Mouse (Mus musculus) embryo, embryonic 10 days (tissue): Measurements from ENCODE around the gene Tff1.

Experiments
- DNase-seq: peaks from one replicate; pipeline ENCODE4 v3.0.0-alpha.2; 2015; ENCODE audit warnings: low spot score

Gene Tff1

GRCm38 (mm10) chr17:31152966-31153499, 12.0 kb downstream of the Tff1 start:
- no peak for DNase-seq

- DNase-seq, result no peak
These were observed 12.6 kb downstream of the Tff1 start for GRCm38 (mm10) chr17:31152512-31152911.

GRCm38 (mm10) chr17:31145998-31146397, 19.1 kb downstream of the Tff1 start:
- no peak for DNase-seq

- DNase-seq, result no peak
These were observed 20.7 kb downstream of the Tff1 start, which contains the start of gene Tff2 for GRCm38 (mm10) chr17:31144040-31145037. Tff2 (minus strand) TSS chr17:31144282.

GRCm38 (mm10) chr17:31142116-31142515, 23.0 kb downstream of the Tff1 start:
- no peak for DNase-seq

GRCm38 (mm10) chr17:31138398-31138797, 26.7 kb downstream of the Tff1 start:
- DNase-seq, result peak; percentile 80

GRCm38 (mm10) chr17:31136821-31137220, 28.3 kb downstream of the Tff1 start:
- DNase-seq, result no peak

- DNase-seq, result no peak
These were observed 28.8 kb downstream of the Tff1 start for GRCm38 (mm10) chr17:31136291-31136690.

- DNase-seq, result no peak
These were observed 30.2 kb downstream of the Tff1 start for GRCm38 (mm10) chr17:31134913-31135312.

GRCm38 (mm10) chr17:31133776-31134175, 31.3 kb downstream of the Tff1 start:
- peak; percentile 17 for DNase-seq

- DNase-seq, result no peak
These were observed 33.7 kb downstream of the Tff1 start for GRCm38 (mm10) chr17:31131269-31131821.

- DNase-seq, result peak; percentile 42
These were observed 35.6 kb downstream of the Tff1 start, which contains the start of gene Tff3 for GRCm38 (mm10) chr17:31129452-31129851. Tff3 (minus strand) TSS chr17:31129646.

GRCm38 (mm10) chr17:31128708-31129318, 36.3 kb downstream of the Tff1 start:
- DNase-seq, result no peak

GRCm38 (mm10) chr17:31125548-31126266, 39.4 kb downstream of the Tff1 start:
- peak; percentile 63 for DNase-seq

GRCm38 (mm10) chr17:31121975-31122374, 43.1 kb downstream of the Tff1 start:
- DNase-seq, result peak; percentile 78

- DNase-seq, result peak; percentile 92
These were observed 45.6 kb downstream of the Tff1 start for GRCm38 (mm10) chr17:31119429-31119828.

GRCm38 (mm10) chr17:31117946-31118345, 47.1 kb downstream of the Tff1 start:
- no peak for DNase-seq

GRCm38 (mm10) chr17:31116063-31116462, 49.0 kb downstream of the Tff1 start:
- peak; percentile 51 for DNase-seq

- peak; percentile 67 for DNase-seq
These were observed 51.8 kb downstream of the Tff1 start for GRCm38 (mm10) chr17:31113191-31113856.
